Mouse (Mus musculus) G1E-ER4 (cell line): Measurements from ENCODE around the gene C1qtnf4. TPM values are rescaled to one million over a fixed set of nuclear protein-coding genes. Genes with fewer than 3 reads are reported as not detected.
A peak's percentile ranks its signal among the peaks of the same experiment; 100 is the strongest.

ENCODE experiments used
- GATA1 ChIP-seq: IDR thresholded peaks from one replicate; pipeline ENCODE4 v1.8.0; 2012; ENCODE audit warnings: low read length, inconsistent platforms
- polyA plus RNA-seq: library from polyadenylated mRNA; stranded (reverse); fragments of >175 nt; gene quantifications from 2 replicates; pipeline ENCODE4 v1.2.3, GENCODE M21; 2012

The C1qtnf4 gene
- polyA plus RNA-seq, result not detected in 2 replicates

DNA sequence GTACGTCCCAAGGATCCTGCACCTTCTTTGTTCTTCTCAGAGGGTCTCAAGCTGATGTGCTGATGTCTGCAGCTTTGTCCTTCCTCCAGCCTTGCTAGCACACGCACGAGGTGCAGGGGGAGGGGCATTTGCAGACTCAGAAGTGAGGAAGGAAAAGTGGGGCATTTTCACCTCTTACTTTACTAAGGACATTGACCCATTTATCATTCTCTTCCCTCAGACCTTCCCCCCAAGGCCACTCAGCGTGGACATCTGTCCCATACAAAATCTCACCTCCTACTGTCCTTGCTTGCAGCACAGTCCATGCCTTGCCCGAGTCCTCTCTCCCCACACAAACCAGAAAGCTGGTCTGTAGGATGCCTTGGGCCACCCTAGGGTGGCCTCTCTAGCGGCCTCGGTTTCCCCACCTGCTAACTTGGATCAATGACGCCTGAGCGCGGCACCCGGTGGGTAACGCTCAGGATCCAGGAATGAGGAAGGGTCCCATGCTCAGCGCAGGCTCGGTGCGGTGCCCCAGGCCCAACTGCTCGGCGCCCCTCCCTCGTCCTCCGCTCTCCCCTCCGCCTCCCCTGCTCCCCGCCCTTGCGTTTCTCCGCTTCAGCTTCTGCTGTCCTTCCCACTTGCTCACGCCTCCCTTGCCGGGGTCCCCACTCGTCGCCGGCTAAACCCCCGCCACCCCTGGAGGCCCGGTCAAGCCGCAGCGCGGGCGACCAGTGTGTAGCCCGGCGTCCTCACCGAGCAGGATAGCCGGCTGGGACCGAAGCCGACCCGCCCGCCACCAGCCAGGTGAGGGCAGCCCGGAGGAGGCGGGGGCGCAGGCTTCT lies at the start of gene C1qtnf4:
Gene C1qtnf4 (plus strand): TSS at position 643 of the 824 bp plus-strand sequence.
- TF ChIP-seq GATA1, result no peak

GRCm38 (mm10) chr2:90838621-90839020 lies 47.0 kb upstream of the C1qtnf4 start:
- no peak for TF ChIP-seq GATA1

- no peak for TF ChIP-seq GATA1
Observed at GRCm38 (mm10) chr2:90843666-90844065, 42.0 kb upstream of the C1qtnf4 start.

- TF ChIP-seq GATA1, result no peak
Observed at GRCm38 (mm10) chr2:90844262-90844661, 41.4 kb upstream of the C1qtnf4 start.

- TF ChIP-seq GATA1, result no peak
Observed at GRCm38 (mm10) chr2:90845234-90845633, 40.4 kb upstream of the C1qtnf4 start.

GRCm38 (mm10) chr2:90846171-90846570 lies 39.5 kb upstream of the C1qtnf4 start:
- TF ChIP-seq GATA1, result no peak

GRCm38 (mm10) chr2:90846597-90846954 lies 39.1 kb upstream of the C1qtnf4 start:
- no peak for TF ChIP-seq GATA1

DNA sequence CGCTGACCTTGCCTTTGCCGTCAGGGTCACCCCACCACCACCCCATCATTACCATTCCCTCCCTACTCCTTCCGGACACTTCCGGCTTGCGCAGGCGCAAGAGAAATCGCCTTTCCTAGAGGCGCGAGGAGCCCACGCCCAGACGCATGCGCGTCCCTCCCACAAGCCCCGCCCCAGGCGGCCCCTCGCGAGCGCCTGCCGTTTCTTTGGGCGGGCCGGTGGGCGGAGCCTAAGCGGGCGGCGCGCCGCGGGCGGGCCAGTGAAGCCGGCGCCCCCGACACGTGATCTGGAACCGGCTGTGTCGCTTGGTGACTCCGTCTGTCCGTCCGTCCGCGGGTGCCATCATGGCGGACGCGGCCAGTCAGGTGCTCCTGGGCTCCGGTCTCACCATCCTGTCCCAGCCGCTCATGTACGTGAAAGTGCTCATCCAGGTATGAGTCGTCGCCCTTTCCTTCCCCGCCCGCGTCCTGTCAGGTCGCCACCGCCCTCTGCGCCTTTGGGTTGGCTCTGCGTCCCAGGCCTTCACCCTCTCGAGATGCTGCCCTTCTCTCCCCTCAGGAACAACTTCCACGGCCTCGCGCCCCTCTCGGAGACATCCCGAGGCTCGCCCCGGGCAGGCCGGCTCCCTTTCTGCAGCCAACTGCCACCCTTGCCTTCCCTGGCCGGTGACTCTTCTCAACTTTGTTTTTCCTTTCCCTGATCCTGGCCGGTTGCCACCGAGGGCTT lies 38.5 kb upstream of the C1qtnf4 start, which contains the start of gene Mtch2:
Gene Mtch2 (plus strand): TSS at position 201 of the 726 bp plus-strand sequence.
- no peak for TF ChIP-seq GATA1

DNA sequence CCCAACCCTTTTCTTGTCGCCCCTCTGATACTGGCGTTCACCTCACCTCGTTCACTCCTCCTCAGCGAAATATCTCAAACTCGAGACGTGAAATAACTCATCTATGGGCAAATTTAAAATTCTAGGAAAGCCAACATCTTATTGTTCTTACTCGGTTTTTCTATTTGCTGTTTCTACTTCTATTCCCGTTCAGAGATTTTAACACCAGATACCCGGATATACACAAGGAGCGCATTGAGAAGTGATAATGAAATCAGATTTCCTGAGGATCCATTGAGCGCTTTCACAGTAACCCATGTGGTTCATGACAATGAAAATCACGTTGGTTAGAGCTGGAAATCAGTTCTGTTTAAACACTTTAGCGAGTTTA lies 38.0 kb upstream of the C1qtnf4 start:
- TF ChIP-seq GATA1, result no peak

DNA sequence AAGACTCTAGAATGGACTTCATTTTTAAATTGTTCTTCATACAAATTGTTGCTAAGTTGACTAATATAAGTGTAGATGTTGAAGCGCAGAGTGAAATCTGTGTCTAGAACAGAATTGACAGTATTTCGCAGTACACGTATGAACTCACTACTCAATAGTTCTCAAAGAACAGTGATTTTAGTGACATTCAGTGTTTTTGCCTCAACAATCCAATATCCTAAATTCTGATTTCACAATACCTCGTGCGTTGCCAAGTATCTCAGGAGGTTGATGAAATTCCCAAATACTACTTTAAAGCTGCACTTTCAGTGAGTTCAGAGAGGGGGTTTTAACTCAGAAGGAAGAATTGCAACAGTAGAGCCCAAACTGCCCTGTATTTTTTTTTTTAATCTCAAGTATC lies 37.3 kb upstream of the C1qtnf4 start:
- no peak for TF ChIP-seq GATA1

GRCm38 (mm10) chr2:90850401-90850800 lies 35.3 kb upstream of the C1qtnf4 start:
- no peak for TF ChIP-seq GATA1

DNA sequence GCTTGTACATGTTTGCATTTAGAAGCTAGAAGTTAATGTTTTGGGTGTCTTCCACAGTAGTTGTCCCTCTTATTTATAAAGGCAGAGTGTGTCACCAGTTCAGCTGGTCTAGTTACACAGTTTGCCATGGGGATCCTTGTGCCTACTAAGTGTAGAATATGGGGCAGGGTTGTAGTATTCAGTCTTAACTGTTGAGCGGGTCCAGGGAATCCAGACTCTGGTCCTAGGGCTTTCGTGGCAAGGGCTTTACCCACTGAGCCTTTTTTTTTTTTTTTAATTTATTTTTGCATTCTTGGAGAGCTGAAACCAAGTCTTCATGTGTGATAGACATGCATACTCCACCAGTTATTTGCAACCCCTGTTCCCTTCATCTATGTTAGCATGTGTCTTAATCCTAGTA lies 24.2 kb upstream of the C1qtnf4 start:
- TF ChIP-seq GATA1, result no peak

- TF ChIP-seq GATA1, result no peak
Observed at GRCm38 (mm10) chr2:90864184-90864583, 21.5 kb upstream of the C1qtnf4 start.

DNA sequence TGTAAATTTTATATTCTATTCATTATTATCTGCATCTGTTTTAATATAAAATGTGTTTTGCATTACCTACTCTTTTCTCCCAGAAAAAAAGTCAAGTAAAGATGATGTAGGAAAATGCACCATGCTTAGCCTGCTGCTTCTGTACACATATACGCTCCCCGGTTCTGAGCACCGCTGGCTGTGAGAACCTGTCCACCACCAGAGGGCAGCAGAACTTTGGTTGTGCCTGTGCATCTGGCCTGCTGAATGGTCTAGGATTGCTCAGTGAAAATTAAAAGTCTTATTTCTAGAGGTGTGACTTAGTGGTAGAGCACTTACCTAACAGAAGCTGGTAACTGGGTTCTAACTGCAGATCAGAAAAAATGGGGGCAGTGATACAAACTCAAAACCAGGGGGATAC lies 19.1 kb upstream of the C1qtnf4 start:
- TF ChIP-seq GATA1, result no peak

DNA sequence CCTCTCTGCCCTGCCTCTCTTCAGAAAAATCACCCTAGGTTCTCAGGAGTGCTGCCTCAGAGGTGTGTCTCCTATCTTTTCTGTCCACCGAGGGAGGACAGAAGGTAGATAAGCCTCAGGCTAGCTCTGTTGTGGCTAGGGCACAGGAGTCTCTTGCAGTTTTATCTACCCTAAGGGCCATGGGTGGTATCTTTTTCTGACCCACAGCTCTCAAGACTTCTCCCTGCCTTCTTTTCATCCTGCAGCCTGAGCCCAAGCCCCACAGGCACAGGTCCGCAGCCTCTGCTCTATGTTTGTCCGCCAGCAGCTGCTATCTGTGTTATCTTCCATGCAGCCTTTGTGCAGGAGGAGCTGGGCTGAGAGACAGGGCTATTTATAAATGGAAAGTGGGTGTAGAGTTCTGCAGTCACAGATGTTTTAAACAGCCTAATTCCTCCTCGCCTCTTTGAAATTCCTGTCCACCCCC lies 15.5 kb upstream of the C1qtnf4 start:
- TF ChIP-seq GATA1, result peak; percentile 29

- no peak for TF ChIP-seq GATA1
Observed at GRCm38 (mm10) chr2:90871180-90871961, 14.3 kb upstream of the C1qtnf4 start.
